Mouse (Mus musculus) liver, postnatal 0 days (tissue): ENCODE measurements around the gene Orai1. TPM values are rescaled to one million over a fixed set of nuclear protein-coding genes. Genes with fewer than 3 reads are reported as not detected.
A peak's percentile ranks its signal among the peaks of the same experiment; 100 is the strongest.
"Not testable (repeated sequence)": the region's sequence is repeated elsewhere in the genome, so short reads cannot be mapped to it uniquely, and the experiment has no call there.

ENCODE experiments used
- ATAC-seq: fragments of 200-750 bp; cut with Nextera tagmentation; 2 replicates; pipeline ENCODE4 v1.8.0; 2017; ENCODE audit warnings: mild to moderate bottlenecking, moderate library complexity
- DNase-seq: peaks from one replicate; pipeline ENCODE4 v3.0.0-alpha.2; 2016
- H3K27ac ChIP-seq: fragments of 300-500 bp; sonication (generic); 2 replicates; pipeline ENCODE4 v1.5.1; 2014; ENCODE audit warnings: antibody characterized with exemption, moderate library complexity, mild to moderate bottlenecking, low read depth
- H3K27me3 ChIP-seq: fragments of 300-500 bp; sonication (generic); 2 replicates; pipeline ENCODE4 v1.6.1; 2014; ENCODE audit warnings: low read length, control low read depth, mixed read lengths; ENCODE audit not compliant: insufficient read depth
- H3K36me3 ChIP-seq: fragments of 300-500 bp; sonication (generic); replicated peaks from 2 replicates; pipeline ENCODE4 v1.6.1; 2014; ENCODE audit warnings: mild to moderate bottlenecking, control low read depth, low read length, moderate library complexity, mixed read lengths; ENCODE audit not compliant: insufficient read depth
- H3K4me1 ChIP-seq: fragments of 300-500 bp; sonication (generic); 2 replicates; pipeline ENCODE4 v1.6.1; 2014; ENCODE audit warnings: antibody characterized with exemption, mild to moderate bottlenecking, control low read depth; ENCODE audit not compliant: insufficient read depth
- H3K4me2 ChIP-seq: fragments of 300-500 bp; sonication (generic); 2 replicates; pipeline ENCODE4 v1.6.1; 2014; ENCODE audit warnings: low read depth, mild to moderate bottlenecking, low read length, moderate library complexity, mixed read lengths
- H3K4me3 ChIP-seq: fragments of 300-500 bp; sonication (generic); 2 replicates; pipeline ENCODE4 v1.5.1; 2014; ENCODE audit warnings: low read depth, low read length
- H3K9ac ChIP-seq: fragments of 300-500 bp; sonication (generic); replicated peaks from 2 replicates; pipeline ENCODE4 v1.6.1; 2014; ENCODE audit warnings: mild to moderate bottlenecking, moderate library complexity
- H3K9me3 ChIP-seq: fragments of 300-500 bp; sonication (generic); 2 replicates; pipeline ENCODE4 v1.6.1; 2016; ENCODE audit warnings: mild to moderate bottlenecking, control low read depth, low read length, mixed read lengths
- CTCF ChIP-seq: sonication (generic); IDR thresholded peaks from 2 replicates; pipeline ENCODE4 v1.5.1; 2016; ENCODE audit warnings: antibody characterized with exemption, low read depth
- EP300 ChIP-seq: IDR thresholded peaks from 2 replicates; pipeline ENCODE4 v1.6.1; 2016; ENCODE audit warnings: antibody characterized with exemption, low read depth, mild to moderate bottlenecking
- WGBS: fragments of 180-500 bp; shearing (Covaris S2); extraction: QIAGEN DNeasy Blood & Tissue Kit; methylation state at CpG from one replicate; pipeline ENCODE4 v1.1.7; 2014; ENCODE audit not compliant: insufficient replicate concordance; 5-methylcytosine and 5-hydroxymethylcytosine counted together
- polyA plus RNA-seq: library from polyadenylated mRNA; unstranded; fragments of >200 nt; fragmentation: Nextera tagmentation; extraction: Ambion mirVana; gene quantifications from 2 replicates; pipeline ENCODE4 v1.2.1, GENCODE M21; 2015

Orai1 gene
- polyA plus RNA-seq, 1 experiment from 2014 or later = 12.4 TPM

GRCm38 (mm10) chr5:123059757-123060520, 45.1 kb downstream of the Orai1 start:
- no peak overlapping the region for H3K9ac ChIP-seq
- H3K36me3 ChIP-seq = no peaks in the 10 kb centered on the region
- DNase-seq (peak; percentile 54), ATAC-seq (no peak)
- H3K4me2 ChIP-seq = no peak overlapping the region
- H3K9me3 ChIP-seq = no peaks in the 10 kb centered on the region
- H3K27ac ChIP-seq = no peak overlapping the region
- H3K27me3 ChIP-seq = no peaks in the 10 kb centered on the region
- H3K4me1 ChIP-seq = peaks cover 14% of the 10 kb centered on the region
- 39% methylated on average over 14 of the region's 14 CpGs for WGBS
- no peak overlapping the region for H3K4me3 ChIP-seq
- no peak for TF ChIP-seq EP300
- TF ChIP-seq CTCF = peak; percentile 81

GRCm38 (mm10) chr5:123060706-123061401, 46.0 kb downstream of the Orai1 start:
- H3K9ac ChIP-seq = no peak overlapping the region
- peaks cover 14% of the 10 kb centered on the region for H3K4me1 ChIP-seq
- no peak for TF ChIP-seq EP300
- TF ChIP-seq CTCF = no peak
- no peak overlapping the region for H3K27ac ChIP-seq
- DNase-seq (no peak), ATAC-seq (no peak)
- no peaks in the 10 kb centered on the region for H3K9me3 ChIP-seq
- H3K4me2 ChIP-seq = no peak overlapping the region
- 71% methylated on average over 9 of the region's 9 CpGs for WGBS
- no peaks in the 10 kb centered on the region for H3K36me3 ChIP-seq
- no peak overlapping the region for H3K4me3 ChIP-seq
- H3K27me3 ChIP-seq = no peaks in the 10 kb centered on the region

GRCm38 (mm10) chr5:123061402-123061749, 46.5 kb downstream of the Orai1 start:
- H3K9me3 ChIP-seq, H3K27me3 ChIP-seq, ATAC-seq, H3K36me3 ChIP-seq, H3K4me3 ChIP-seq, DNase-seq, H3K9ac ChIP-seq, H3K27ac ChIP-seq, H3K4me2 ChIP-seq: not testable (repeated sequence)
- H3K4me1 ChIP-seq = peaks cover 14% of the 10 kb centered on the region
- WGBS = 49% methylated on average over 6 of the region's 6 CpGs

GRCm38 (mm10) chr5:123063141-123063540, 48.3 kb downstream of the Orai1 start:
- Histone ChIP-seq H3K27ac (no peak overlapping the region), H3K9ac (no peak overlapping the region), H3K4me3 (no peak overlapping the region), H3K4me2 (no peak overlapping the region), H3K4me1 (peaks cover 14% of the 10 kb centered on the region), H3K9me3 (no peaks in the 10 kb centered on the region), H3K36me3 (no peaks in the 10 kb centered on the region), H3K27me3 (no peaks in the 10 kb centered on the region)
- 90% methylated on average over 3 of the region's 3 CpGs for WGBS
- ATAC-seq (no peak), DNase-seq (no peak)
- TF ChIP-seq EP300 = no peak
- 0 out of 2 replicates have a peak, but pooled peaks have one; percentile 4 for TF ChIP-seq CTCF

- no peak for TF ChIP-seq EP300
- TF ChIP-seq CTCF = peak; percentile 62
- Histone ChIP-seq H3K9ac (no peak overlapping the region), H3K9me3 (no peaks in the 10 kb centered on the region), H3K27ac (no peak overlapping the region), H3K4me3 (no peak overlapping the region), H3K4me1 (peaks cover 8% of the 10 kb centered on the region), H3K36me3 (no peaks in the 10 kb centered on the region), H3K27me3 (no peaks in the 10 kb centered on the region), H3K4me2 (no peak overlapping the region)
- ATAC-seq (no peak), DNase-seq (peak; percentile 68)
- WGBS = 31% methylated on average over 6 of the region's 6 CpGs
Observed at GRCm38 (mm10) chr5:123064207-123064606, 49.3 kb downstream of the Orai1 start.

GRCm38 (mm10) chr5:123067395-123067995, 52.6 kb downstream of the Orai1 start:
- Histone ChIP-seq H3K9me3 (no peaks in the 10 kb centered on the region), H3K27me3 (no peaks in the 10 kb centered on the region), H3K4me3 (no peak overlapping the region), H3K9ac (no peak overlapping the region), H3K4me2 (no peak overlapping the region), H3K4me1 (peaks cover 2% of the 10 kb centered on the region; the same call in 1 of the 2 replicates), H3K36me3 (no peaks in the 10 kb centered on the region), H3K27ac (peak overlapping the region; percentile 53; the same call in 1 of the 2 replicates)
- TF ChIP-seq CTCF (peak; percentile 57), EP300 (no peak)
- WGBS = 12% methylated on average over 6 of the region's 6 CpGs
- peak; percentile 85 for ATAC-seq
- no peak for DNase-seq
